Mouse (Mus musculus) bone marrow macrophage, adult 2 months (primary cell): ENCODE results near the gene Fam118b.

Experiments used
- CTCF ChIP-seq: IDR thresholded peaks from 2 replicates; pipeline ENCODE4 v1.5.1; 2012; ENCODE audit warnings: low read depth, mild to moderate bottlenecking, low read length, moderate library complexity
- POLR2A ChIP-seq: IDR thresholded peaks from 2 replicates; pipeline ENCODE4 v1.6.1; 2012; ENCODE audit warnings: mild to moderate bottlenecking, low read depth, low read length, borderline replicate concordance

DNA sequence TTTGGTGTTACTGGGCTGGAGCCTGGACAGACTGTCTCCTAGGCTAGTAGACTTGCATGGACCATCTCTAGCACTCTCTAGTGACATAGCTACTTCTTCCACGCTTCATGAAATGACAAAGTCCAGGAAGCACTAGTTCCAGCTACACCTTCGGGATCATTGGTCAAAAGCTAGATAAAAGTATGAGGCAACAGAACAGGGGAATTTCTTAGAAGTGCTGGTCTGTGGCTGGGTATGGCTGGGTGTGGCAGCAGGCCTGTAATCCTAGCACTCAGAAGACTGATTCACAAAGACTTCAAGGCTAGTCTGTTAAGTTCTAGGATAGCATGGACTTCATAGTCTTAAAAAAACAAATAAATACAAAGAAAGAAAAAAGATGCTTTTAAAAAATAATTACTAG is 4.2 kb downstream of the Fam118b start:
- TF ChIP-seq CTCF (no peak), POLR2A (no peak)
